Mouse (Mus musculus): ENCODE results near the gene Bicra. TPM values are rescaled to one million over a fixed set of nuclear protein-coding genes. Genes with fewer than 3 reads are reported as not detected.

Gene Bicra
- polyA plus RNA-seq, 1 experiment from 2014 or later, result 5.0 TPM

- H3K9me3 ChIP-seq (ENCODE audit: control insufficient read depth, low read length), result no peaks in the 10 kb centered on the region
- ATAC-seq (ENCODE audit: insufficient number of reproducible peaks, insufficient read depth, low FRiP score, low read depth), result no peak
- no peak overlapping the region for H3K4me2 ChIP-seq (ENCODE audit: low read length)
- no peaks in the 10 kb centered on the region for H3K27me3 ChIP-seq (ENCODE audit: control insufficient read depth, insufficient read depth, low read length)
- 86% methylated on average over 1 of the region's 1 CpGs for WGBS
- no peak overlapping the region for H3K4me3 ChIP-seq (ENCODE audit: control insufficient read depth in 1 of 2, insufficient read depth in 1 of 2, low read depth in 1 of 2, low read length in 2 of 2)
- no peak overlapping the region for H3K27ac ChIP-seq (replicated peaks in 1 of 2; ENCODE audit: control insufficient read depth in 1 of 2, insufficient read depth in 1 of 2, low read depth in 2 of 2, low read length in 2 of 2)
- peaks cover 57% of the 10 kb centered on the region for H3K36me3 ChIP-seq (ENCODE audit: control insufficient read depth, insufficient read depth, low read length)
- H3K9ac ChIP-seq (ENCODE audit: low read length), result no peak overlapping the region
- H3K4me1 ChIP-seq (ENCODE audit: control insufficient read depth in 2 of 2, insufficient read depth in 2 of 2, low read length in 2 of 2), result peaks cover 10 to 13% of the 10 kb centered on the region in 2 experiments
These were observed 103.4 kb downstream of the Bicra start for GRCm38 (mm10) chr7:15944311-15944710.

- H3K4me1 ChIP-seq (ENCODE audit: control insufficient read depth in 2 of 2, insufficient read depth in 2 of 2, low read length in 2 of 2), result no peaks in the 10 kb centered on the region; a peak in 1 of 4 replicates
- no peaks in the 10 kb centered on the region for H3K27me3 ChIP-seq (ENCODE audit: control insufficient read depth, insufficient read depth, low read length)
- WGBS, result 90% methylated on average over 3 of the region's 3 CpGs
- no peak overlapping the region for H3K27ac ChIP-seq (replicated peaks in 1 of 2; ENCODE audit: control insufficient read depth in 1 of 2, insufficient read depth in 1 of 2, low read depth in 2 of 2, low read length in 2 of 2)
- no peak overlapping the region for H3K4me3 ChIP-seq (ENCODE audit: control insufficient read depth in 1 of 2, insufficient read depth in 1 of 2, low read depth in 1 of 2, low read length in 2 of 2)
- no peak overlapping the region for H3K9ac ChIP-seq (ENCODE audit: low read length)
- no peak for ATAC-seq (ENCODE audit: insufficient number of reproducible peaks, insufficient read depth, low FRiP score, low read depth)
- H3K9me3 ChIP-seq (ENCODE audit: control insufficient read depth, low read length), result no peaks in the 10 kb centered on the region
- H3K36me3 ChIP-seq (ENCODE audit: control insufficient read depth, insufficient read depth, low read length), result peaks cover 81% of the 10 kb centered on the region
- no peak overlapping the region for H3K4me2 ChIP-seq (ENCODE audit: low read length)
These were observed 109.1 kb downstream of the Bicra start for GRCm38 (mm10) chr7:15938621-15939020.

GRCm38 (mm10) chr7:15937491-15937890 is 110.2 kb downstream of the Bicra start:
- no peak overlapping the region for H3K4me2 ChIP-seq (ENCODE audit: low read length)
- H3K4me3 ChIP-seq (ENCODE audit: control insufficient read depth in 1 of 2, insufficient read depth in 1 of 2, low read depth in 1 of 2, low read length in 2 of 2), result no peak overlapping the region
- ATAC-seq (ENCODE audit: insufficient number of reproducible peaks, insufficient read depth, low FRiP score, low read depth), result no peak
- H3K27ac ChIP-seq (replicated peaks in 1 of 2; ENCODE audit: control insufficient read depth in 1 of 2, insufficient read depth in 1 of 2, low read depth in 2 of 2, low read length in 2 of 2), result no peak overlapping the region
- H3K27me3 ChIP-seq (ENCODE audit: control insufficient read depth, insufficient read depth, low read length), result no peaks in the 10 kb centered on the region
- H3K9ac ChIP-seq (ENCODE audit: low read length), result no peak overlapping the region
- peaks cover 70% of the 10 kb centered on the region for H3K36me3 ChIP-seq (ENCODE audit: control insufficient read depth, insufficient read depth, low read length)
- no peaks in the 10 kb centered on the region for H3K9me3 ChIP-seq (ENCODE audit: control insufficient read depth, low read length)
- H3K4me1 ChIP-seq (ENCODE audit: control insufficient read depth in 2 of 2, insufficient read depth in 2 of 2, low read length in 2 of 2), result no peaks in the 10 kb centered on the region; a peak in 1 of 4 replicates
- WGBS, result 85% methylated on average over 5 of the region's 5 CpGs

GRCm38 (mm10) chr7:15933437-15934359 is 114.0 kb downstream of the Bicra start:
- peaks cover 3 to 5% of the 10 kb centered on the region in 2 experiments; a peak in 3 of 4 replicates for H3K4me1 ChIP-seq (ENCODE audit: control insufficient read depth in 2 of 2, insufficient read depth in 2 of 2, low read length in 2 of 2)
- H3K36me3 ChIP-seq (ENCODE audit: control insufficient read depth, insufficient read depth, low read length), result peaks cover 32% of the 10 kb centered on the region
- no peak overlapping the region for H3K4me3 ChIP-seq (ENCODE audit: control insufficient read depth in 1 of 2, insufficient read depth in 1 of 2, low read depth in 1 of 2, low read length in 2 of 2)
- ATAC-seq (ENCODE audit: insufficient number of reproducible peaks, insufficient read depth, low FRiP score, low read depth), result peak; percentile 55; the same call in 1 of the 2 replicates
- H3K27me3 ChIP-seq (ENCODE audit: control insufficient read depth, insufficient read depth, low read length), result no peaks in the 10 kb centered on the region
- H3K9ac ChIP-seq (ENCODE audit: low read length), result 0 out of 2 replicates have a peak overlapping the region, but pooled peaks have one; percentile 2
- WGBS, result 51% methylated on average over 16 of the region's 16 CpGs
- H3K4me2 ChIP-seq (ENCODE audit: low read length), result 0 out of 2 replicates have a peak overlapping the region, but pooled peaks have one; percentile 3
- no peaks in the 10 kb centered on the region for H3K9me3 ChIP-seq (ENCODE audit: control insufficient read depth, low read length)
- peak overlapping the region; percentile 55 to 82 for H3K27ac ChIP-seq (replicated peaks in 1 of 2; ENCODE audit: control insufficient read depth in 1 of 2, insufficient read depth in 1 of 2, low read depth in 2 of 2, low read length in 2 of 2)

GRCm38 (mm10) chr7:15931635-15932034 is 116.1 kb downstream of the Bicra start:
- peak overlapping the region; percentile 42 for H3K4me2 ChIP-seq (ENCODE audit: low read length)
- no peaks in the 10 kb centered on the region for H3K27me3 ChIP-seq (ENCODE audit: control insufficient read depth, insufficient read depth, low read length)
- H3K27ac ChIP-seq (replicated peaks in 1 of 2; ENCODE audit: control insufficient read depth in 1 of 2, insufficient read depth in 1 of 2, low read depth in 2 of 2, low read length in 2 of 2), result peak overlapping the region; percentile 57 to 75; a peak in 3 of 4 replicates
- no peaks in the 10 kb centered on the region for H3K9me3 ChIP-seq (ENCODE audit: control insufficient read depth, low read length)
- no peak for ATAC-seq (ENCODE audit: insufficient number of reproducible peaks, insufficient read depth, low FRiP score, low read depth)
- peaks cover 3 to 5% of the 10 kb centered on the region in 2 experiments; a peak in 3 of 4 replicates for H3K4me1 ChIP-seq (ENCODE audit: control insufficient read depth in 2 of 2, insufficient read depth in 2 of 2, low read length in 2 of 2)
- H3K4me3 ChIP-seq (ENCODE audit: control insufficient read depth in 1 of 2, insufficient read depth in 1 of 2, low read depth in 1 of 2, low read length in 2 of 2), result no peak overlapping the region
- H3K36me3 ChIP-seq (ENCODE audit: control insufficient read depth, insufficient read depth, low read length), result peaks cover 11% of the 10 kb centered on the region
- H3K9ac ChIP-seq (ENCODE audit: low read length), result 0 out of 2 replicates have a peak overlapping the region, but pooled peaks have one; percentile 21
- 34% methylated on average over 3 of the region's 3 CpGs for WGBS

GRCm38 (mm10) chr7:15930543-15930942 is 117.2 kb downstream of the Bicra start:
- ATAC-seq (ENCODE audit: insufficient number of reproducible peaks, insufficient read depth, low FRiP score, low read depth), result no peak
- H3K27me3 ChIP-seq (ENCODE audit: control insufficient read depth, insufficient read depth, low read length), result no peaks in the 10 kb centered on the region
- no peak overlapping the region for H3K9ac ChIP-seq (ENCODE audit: low read length)
- WGBS, result 70% methylated on average over 2 of the region's 2 CpGs
- no peak overlapping the region for H3K4me3 ChIP-seq (ENCODE audit: control insufficient read depth in 1 of 2, insufficient read depth in 1 of 2, low read depth in 1 of 2, low read length in 2 of 2)
- no peaks in the 10 kb centered on the region for H3K9me3 ChIP-seq (ENCODE audit: control insufficient read depth, low read length)
- H3K4me2 ChIP-seq (ENCODE audit: low read length), result no peak overlapping the region
- peaks cover 3 to 5% of the 10 kb centered on the region in 2 experiments; a peak in 3 of 4 replicates for H3K4me1 ChIP-seq (ENCODE audit: control insufficient read depth in 2 of 2, insufficient read depth in 2 of 2, low read length in 2 of 2)
- peaks cover under 1% of the 10 kb centered on the region; the same call in 1 of the 2 replicates for H3K36me3 ChIP-seq (ENCODE audit: control insufficient read depth, insufficient read depth, low read length)
- no peak overlapping the region for H3K27ac ChIP-seq (replicated peaks in 1 of 2; ENCODE audit: control insufficient read depth in 1 of 2, insufficient read depth in 1 of 2, low read depth in 2 of 2, low read length in 2 of 2)

- Histone ChIP-seq H3K27ac (replicated peaks in 1 of 2; ENCODE audit: control insufficient read depth in 1 of 2, insufficient read depth in 1 of 2, low read depth in 2 of 2, low read length in 2 of 2) (no peak overlapping the region), H3K4me1 (ENCODE audit: control insufficient read depth in 2 of 2, insufficient read depth in 2 of 2, low read length in 2 of 2) (peaks cover 3 to 5% of the 10 kb centered on the region in 2 experiments; a peak in 3 of 4 replicates), H3K27me3 (ENCODE audit: control insufficient read depth, insufficient read depth, low read length) (no peaks in the 10 kb centered on the region), H3K36me3 (ENCODE audit: control insufficient read depth, insufficient read depth, low read length) (no peaks in the 10 kb centered on the region), H3K9me3 (ENCODE audit: control insufficient read depth, low read length) (no peaks in the 10 kb centered on the region), H3K9ac (ENCODE audit: low read length) (no peak overlapping the region), H3K4me2 (ENCODE audit: low read length) (no peak overlapping the region), H3K4me3 (ENCODE audit: control insufficient read depth in 1 of 2, insufficient read depth in 1 of 2, low read depth in 1 of 2, low read length in 2 of 2) (no peak overlapping the region)
- 22% methylated on average over 4 of the region's 4 CpGs for WGBS
- ATAC-seq (ENCODE audit: insufficient number of reproducible peaks, insufficient read depth, low FRiP score, low read depth), result 0 out of 2 replicates have a peak, but pooled peaks have one; percentile 34
These were observed 117.8 kb downstream of the Bicra start for GRCm38 (mm10) chr7:15929910-15930309.
